Mouse (Mus musculus): ENCODE measurements at regions not wholly inside any gene's neighbourhood (a gene's known extent, or its start where the extent isn't known, plus 50 kb on each side); places are given as distances from the start of the nearest gene placed in this dataset.

- intact Hi-C loops (cut with DNase I) = no loop called here
Measured at GRCm38 (mm10) chr2:178643841-178644240, 213.5 kb downstream of the Cdh26 start.

GRCm38 (mm10) chr2:178660071-178660470, 229.7 kb downstream of the Cdh26 start:
- intact Hi-C loops (cut with DNase I) = loop anchor here (10.0 kb wide), 1 partner anchor 155 kb away; no protein-coding TSS in a partner anchor

- intact Hi-C loops (cut with DNase I) = loop anchor here (10.0 kb wide), 1 partner anchor 158 kb away; no protein-coding TSS in a partner anchor
Measured at GRCm38 (mm10) chr2:178662396-178662795, 232.1 kb downstream of the Cdh26 start.

GRCm38 (mm10) chr2:178664977-178665376, 234.6 kb downstream of the Cdh26 start:
- intact Hi-C loops (cut with DNase I) = loop anchor here (2.0 to 10.0 kb wide), 3 partner anchors 36 to 160 kb away; no protein-coding TSS in a partner anchor

- intact Hi-C loops (cut with DNase I) = loop anchor here (10.0 kb wide), 1 partner anchor 164 kb away; no protein-coding TSS in a partner anchor
Measured at GRCm38 (mm10) chr2:178668451-178668850, 238.1 kb downstream of the Cdh26 start.

GRCm38 (mm10) chr2:178670952-178671351, 240.6 kb downstream of the Cdh26 start:
- intact Hi-C loops (cut with DNase I) = no loop called here

GRCm38 (mm10) chr2:178673621-178674020, 243.3 kb downstream of the Cdh26 start:
- intact Hi-C loops (cut with DNase I) = no loop called here

GRCm38 (mm10) chr2:178674621-178675020, 244.3 kb downstream of the Cdh26 start:
- intact Hi-C loops (cut with DNase I) = no loop called here

GRCm38 (mm10) chr2:178676970-178677369, 246.6 kb downstream of the Cdh26 start:
- intact Hi-C loops (cut with DNase I) = no loop called here

- intact Hi-C loops (cut with DNase I) = no loop called here
Measured at GRCm38 (mm10) chr2:178680368-178680767, 250.0 kb downstream of the Cdh26 start.

- intact Hi-C loops (cut with DNase I) = no loop called here
Measured at GRCm38 (mm10) chr2:178684026-178684958, 254.0 kb downstream of the Cdh26 start.

GRCm38 (mm10) chr2:178685211-178685610, 254.9 kb downstream of the Cdh26 start:
- intact Hi-C loops (cut with DNase I) = no loop called here

GRCm38 (mm10) chr2:178686167-178686601, 255.9 kb downstream of the Cdh26 start:
- intact Hi-C loops (cut with DNase I) = no loop called here

- intact Hi-C loops (cut with DNase I) = no loop called here
Measured at GRCm38 (mm10) chr2:178688586-178688985, 258.3 kb downstream of the Cdh26 start.

- intact Hi-C loops (cut with DNase I) = no loop called here
Measured at GRCm38 (mm10) chr2:178691190-178691864, 261.0 kb downstream of the Cdh26 start.

GRCm38 (mm10) chr2:178691865-178692228, 261.5 kb downstream of the Cdh26 start:
- intact Hi-C loops (cut with DNase I) = no loop called here

GRCm38 (mm10) chr2:178692231-178692630, 261.9 kb downstream of the Cdh26 start:
- intact Hi-C loops (cut with DNase I) = no loop called here

- intact Hi-C loops (cut with DNase I) = no loop called here
Measured at GRCm38 (mm10) chr2:178698648-178699047, 268.3 kb downstream of the Cdh26 start.

- intact Hi-C loops (cut with DNase I) = no loop called here
Measured at GRCm38 (mm10) chr2:178700825-178701224, 270.5 kb downstream of the Cdh26 start.

- intact Hi-C loops (cut with DNase I) = no loop called here
Measured at GRCm38 (mm10) chr2:178704510-178704909, 274.2 kb downstream of the Cdh26 start.

- intact Hi-C loops (cut with DNase I) = no loop called here
Measured at GRCm38 (mm10) chr2:178708649-178709048, 278.3 kb downstream of the Cdh26 start.

All from adrenal gland (tissue).